Mouse (Mus musculus) midbrain, embryonic 13.5 days (tissue): ENCODE measurements around the gene Olfr305. TPM values are rescaled to one million over a fixed set of nuclear protein-coding genes. Genes with fewer than 3 reads are reported as not detected.
"Not testable (repeated sequence)": the region's sequence is repeated elsewhere in the genome, so short reads cannot be mapped to it uniquely, and the experiment has no call there.

Experiments used
- ATAC-seq: fragments of 200-750 bp; cut with Nextera tagmentation; 2 replicates; pipeline ENCODE4 v1.8.0; 2017; ENCODE audit warnings: mild to moderate bottlenecking, moderate TSS enrichment, moderate library complexity
- H3K27ac ChIP-seq: fragments of 300-500 bp; sonication (generic); 2 replicates; pipeline ENCODE4 v1.5.1; 2015; ENCODE audit warnings: inconsistent platforms, mild to moderate bottlenecking, moderate library complexity
- H3K27me3 ChIP-seq: fragments of 300-500 bp; sonication (generic); 2 replicates; pipeline ENCODE4 v1.6.1; 2015; ENCODE audit warnings: mild to moderate bottlenecking, inconsistent platforms
- H3K36me3 ChIP-seq: fragments of 300-500 bp; sonication (generic); 2 replicates; pipeline ENCODE4 v1.6.1; 2015; ENCODE audit warnings: mild to moderate bottlenecking, inconsistent platforms
- H3K4me1 ChIP-seq: fragments of 300-500 bp; sonication (generic); replicated peaks from 2 replicates; pipeline ENCODE4 v1.6.1; 2015; ENCODE audit warnings: inconsistent platforms
- H3K4me2 ChIP-seq: fragments of 300-500 bp; sonication (generic); replicated peaks from 2 replicates; pipeline ENCODE4 v1.6.1; 2015; ENCODE audit warnings: moderate library complexity, mild to moderate bottlenecking, inconsistent platforms
- H3K4me3 ChIP-seq: fragments of 300-500 bp; sonication (generic); replicated peaks from 2 replicates; pipeline ENCODE4 v1.5.1; 2015; ENCODE audit warnings: mild to moderate bottlenecking, inconsistent platforms
- H3K9ac ChIP-seq: fragments of 300-500 bp; sonication (generic); replicated peaks from 2 replicates; pipeline ENCODE4 v1.6.1; 2015; ENCODE audit warnings: mild to moderate bottlenecking, inconsistent platforms
- H3K9me3 ChIP-seq: fragments of 300-500 bp; sonication (generic); 2 replicates; pipeline ENCODE4 v1.6.1; 2016; ENCODE audit warnings: mild to moderate bottlenecking, inconsistent platforms
- WGBS: fragments of 180-500 bp; shearing (Covaris S2); methylation state at CpG from one replicate; pipeline ENCODE4 v1.1.7; 2015; 5-methylcytosine and 5-hydroxymethylcytosine counted together
- polyA plus RNA-seq: library from polyadenylated mRNA; unstranded; fragments of >200 nt; fragmentation: Nextera tagmentation; extraction: Ambion mirVana; gene quantifications from 2 replicates; pipeline ENCODE4 v1.2.1, GENCODE M21; 2015

Olfr305 gene
- not detected in 2 replicates for polyA plus RNA-seq

DNA sequence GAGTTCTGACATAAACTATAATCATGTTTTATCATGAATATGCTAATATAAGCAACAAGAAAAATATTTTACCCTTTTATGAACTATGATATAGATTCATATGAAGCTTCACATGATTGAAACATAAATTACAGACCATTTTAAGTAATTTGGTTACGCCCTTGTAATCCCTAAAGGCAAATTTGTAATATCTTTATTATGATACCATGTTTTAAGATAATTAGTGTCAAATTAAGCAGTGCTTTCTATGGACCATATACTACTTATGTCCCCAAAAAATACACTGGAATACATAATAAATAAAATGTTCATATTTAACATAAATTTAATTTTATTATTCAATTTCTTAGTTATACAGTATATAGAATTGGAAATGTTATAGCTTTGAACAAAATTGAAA lies at the start of gene Olfr305:
Gene Olfr305, minus strand, starts transcription at position 101 of the 400 bp plus-strand sequence.
- no peak for ATAC-seq
- Histone ChIP-seq H3K4me1 (no peaks in the 10 kb centered on the region), H3K9ac (no peak within 1 kb of the TSS), H3K9me3 (no peaks in the 10 kb centered on the region), H3K27me3 (no peaks in the 10 kb centered on the region), H3K4me3 (no peak within 1 kb of the TSS), H3K36me3 (no peaks in the 10 kb centered on the region), H3K27ac (no peak within 1 kb of the TSS), H3K4me2 (no peak within 1 kb of the TSS)
- 85% methylated on average over 1 of the region's 1 CpGs for WGBS

DNA sequence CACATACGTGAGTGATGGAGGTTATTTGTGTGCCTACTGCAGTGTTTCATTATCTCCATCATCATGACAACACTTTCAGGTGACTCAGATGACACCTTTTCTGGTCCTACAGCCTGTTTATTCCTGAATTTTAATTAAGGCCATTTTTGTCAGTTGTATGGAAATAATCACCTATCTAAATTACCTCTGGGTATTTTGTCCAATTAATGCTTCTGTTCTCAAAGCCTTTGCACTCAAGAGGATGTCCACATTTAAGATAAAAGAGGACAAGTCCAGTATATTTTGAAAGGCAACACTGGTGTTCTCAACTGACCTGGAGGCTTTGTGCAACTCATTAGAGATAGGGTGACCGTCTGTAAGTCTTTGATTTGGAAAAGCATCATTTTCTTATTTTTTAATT lies 36.8 kb upstream of the Olfr305 start, which contains the start of gene Olfr301:
Gene Olfr301, plus strand, starts transcription at position 301 of the 400 bp plus-strand sequence.
- Histone ChIP-seq H3K27ac (no peak within 1 kb of the TSS), H3K4me1 (no peaks in the 10 kb centered on the region), H3K27me3 (no peaks in the 10 kb centered on the region), H3K4me2 (no peak within 1 kb of the TSS), H3K4me3 (no peak within 1 kb of the TSS), H3K9ac (no peak within 1 kb of the TSS), H3K36me3 (no peaks in the 10 kb centered on the region), H3K9me3 (no peaks in the 10 kb centered on the region)
- no peak for ATAC-seq
- 82% methylated on average over 2 of the region's 2 CpGs for WGBS

DNA sequence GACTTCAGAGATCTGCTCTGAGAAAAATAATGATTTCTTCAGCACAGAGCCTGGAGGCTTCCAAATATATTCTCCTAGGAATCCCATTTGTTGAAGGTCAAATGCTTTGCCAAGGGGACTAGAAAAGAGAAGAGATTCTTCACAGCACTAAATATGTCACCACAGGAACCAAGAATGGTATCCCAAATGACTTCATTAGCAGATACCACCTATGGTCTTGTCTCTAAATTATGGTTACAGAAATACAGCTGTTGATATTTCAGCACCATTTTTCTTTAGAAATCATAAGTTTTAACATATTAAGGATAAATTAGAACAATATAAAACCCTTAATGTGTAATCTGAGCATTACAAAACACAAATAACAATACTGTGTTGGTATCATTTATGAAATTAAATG lies 31.0 kb upstream of the Olfr305 start, which contains the start of gene Olfr303:
Gene Olfr303, minus strand, starts transcription at position 101 of the 400 bp plus-strand sequence.
- no peaks in the 10 kb centered on the region for H3K9me3 ChIP-seq
- no peak within 1 kb of the TSS for H3K27ac ChIP-seq
- no peak for ATAC-seq
- no peaks in the 10 kb centered on the region for H3K27me3 ChIP-seq
- no peak within 1 kb of the TSS for H3K4me3 ChIP-seq
- no peak within 1 kb of the TSS for H3K9ac ChIP-seq
- no peaks in the 10 kb centered on the region for H3K36me3 ChIP-seq
- no peak within 1 kb of the TSS for H3K4me2 ChIP-seq
- no peaks in the 10 kb centered on the region for H3K4me1 ChIP-seq

DNA sequence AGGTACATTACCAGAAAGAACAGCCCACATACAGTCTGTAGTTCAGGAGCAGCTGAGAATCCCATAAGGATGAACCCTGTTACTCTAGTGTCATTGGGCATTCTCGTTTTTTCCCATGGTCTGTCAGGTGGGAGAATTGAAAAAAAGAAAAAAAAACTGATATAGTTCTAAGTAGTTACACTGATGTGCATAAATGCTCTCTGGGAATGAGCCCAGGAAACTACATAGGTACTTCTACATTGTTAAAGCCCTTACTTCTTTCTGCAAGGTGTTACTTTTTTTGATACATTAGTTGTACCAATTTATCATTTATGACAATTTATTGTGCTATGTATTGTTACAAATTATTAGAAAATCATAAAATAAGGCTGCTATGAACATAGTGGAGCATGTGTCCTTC lies 19.8 kb upstream of the Olfr305 start, which contains the start of gene Olfr304:
Gene Olfr304, minus strand, starts transcription at position 101 of the 400 bp plus-strand sequence.
- no peaks in the 10 kb centered on the region for H3K27me3 ChIP-seq
- WGBS = 71% methylated on average over 1 of the region's 1 CpGs
- H3K36me3 ChIP-seq = no peaks in the 10 kb centered on the region
- H3K9me3 ChIP-seq = no peaks in the 10 kb centered on the region
- ATAC-seq = no peak
- no peak within 1 kb of the TSS for H3K4me3 ChIP-seq
- H3K4me1 ChIP-seq = no peaks in the 10 kb centered on the region
- H3K9ac ChIP-seq = no peak within 1 kb of the TSS
- no peak within 1 kb of the TSS for H3K4me2 ChIP-seq
- no peak within 1 kb of the TSS for H3K27ac ChIP-seq

DNA sequence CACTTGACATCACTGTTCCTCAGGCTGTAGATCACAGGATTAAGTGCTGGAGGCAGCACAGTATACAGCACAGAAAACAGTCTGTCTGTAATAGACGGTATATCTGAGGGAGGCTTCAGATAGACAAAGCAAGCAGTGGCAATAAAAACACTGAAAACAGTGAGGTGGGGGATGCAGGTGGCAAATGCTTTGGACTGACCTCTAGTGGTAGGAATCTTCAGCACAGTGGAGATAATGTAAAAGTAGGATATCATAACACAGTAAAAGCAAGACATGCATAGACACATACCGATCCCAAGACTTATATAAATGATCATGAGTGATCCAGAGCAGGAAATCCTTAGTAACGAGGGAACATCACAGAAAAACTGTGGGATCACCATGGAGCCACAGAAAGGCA lies 19.0 kb upstream of the Olfr305 start:
- no peak overlapping the region for H3K9ac ChIP-seq
- no peak overlapping the region for H3K4me3 ChIP-seq
- WGBS = 76% methylated on average over 3 of the region's 3 CpGs
- H3K27me3 ChIP-seq = no peaks in the 10 kb centered on the region
- no peak overlapping the region for H3K4me2 ChIP-seq
- no peak overlapping the region for H3K27ac ChIP-seq
- no peaks in the 10 kb centered on the region for H3K9me3 ChIP-seq
- no peaks in the 10 kb centered on the region for H3K36me3 ChIP-seq
- H3K4me1 ChIP-seq = no peaks in the 10 kb centered on the region
- ATAC-seq = no peak

DNA sequence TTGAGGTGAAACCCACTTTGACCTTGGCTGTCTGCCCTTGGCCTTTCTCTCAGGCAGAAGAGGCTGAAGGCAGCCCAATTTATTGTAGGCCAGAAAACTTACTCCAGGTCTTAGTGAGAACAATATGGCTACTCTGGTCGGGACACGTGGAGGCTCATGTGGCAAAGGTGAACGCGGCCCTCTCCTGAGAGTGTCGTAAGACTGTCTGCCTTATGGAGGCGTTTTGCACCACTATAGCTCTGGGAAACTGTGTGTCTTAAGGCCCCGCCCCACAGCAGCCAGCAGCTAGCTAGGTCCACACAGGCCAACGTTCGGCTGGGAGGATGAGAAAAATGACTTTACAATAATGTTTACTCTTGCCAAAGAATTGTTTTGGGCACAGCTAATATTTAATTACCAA lies 20.4 kb downstream of the Olfr305 start:
- 89% methylated on average over 9 of the region's 9 CpGs for WGBS
- H3K9me3 ChIP-seq, H3K4me1 ChIP-seq, ATAC-seq, H3K9ac ChIP-seq, H3K27ac ChIP-seq, H3K36me3 ChIP-seq, H3K4me3 ChIP-seq, H3K4me2 ChIP-seq, H3K27me3 ChIP-seq: not testable (repeated sequence)

DNA sequence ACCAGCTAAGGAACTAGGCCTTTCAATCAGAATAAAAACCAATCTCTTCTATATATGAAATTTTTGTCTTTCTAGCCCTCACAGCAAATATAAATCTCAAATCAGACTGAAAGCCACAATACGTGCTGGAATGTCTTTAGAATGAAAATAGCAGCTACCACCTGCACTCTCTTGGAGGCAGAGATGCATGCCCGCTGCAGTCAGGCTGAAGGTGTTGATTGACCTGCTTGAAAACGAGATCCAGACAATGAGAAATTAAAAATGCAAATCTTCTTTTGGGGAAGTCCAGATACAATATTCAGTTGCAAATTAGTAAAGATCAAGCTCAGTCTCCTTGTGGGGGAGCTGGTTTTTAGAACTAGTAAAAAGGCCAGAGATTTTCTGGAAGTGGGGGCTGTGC lies 22.5 kb downstream of the Olfr305 start:
- Histone ChIP-seq H3K9me3 (no peaks in the 10 kb centered on the region), H3K4me2 (no peak overlapping the region), H3K27me3 (no peaks in the 10 kb centered on the region), H3K4me1 (no peaks in the 10 kb centered on the region), H3K27ac (no peak overlapping the region), H3K9ac (no peak overlapping the region), H3K36me3 (no peaks in the 10 kb centered on the region), H3K4me3 (no peak overlapping the region)
- WGBS = 77% methylated on average over 3 of the region's 3 CpGs
- ATAC-seq = no peak

DNA sequence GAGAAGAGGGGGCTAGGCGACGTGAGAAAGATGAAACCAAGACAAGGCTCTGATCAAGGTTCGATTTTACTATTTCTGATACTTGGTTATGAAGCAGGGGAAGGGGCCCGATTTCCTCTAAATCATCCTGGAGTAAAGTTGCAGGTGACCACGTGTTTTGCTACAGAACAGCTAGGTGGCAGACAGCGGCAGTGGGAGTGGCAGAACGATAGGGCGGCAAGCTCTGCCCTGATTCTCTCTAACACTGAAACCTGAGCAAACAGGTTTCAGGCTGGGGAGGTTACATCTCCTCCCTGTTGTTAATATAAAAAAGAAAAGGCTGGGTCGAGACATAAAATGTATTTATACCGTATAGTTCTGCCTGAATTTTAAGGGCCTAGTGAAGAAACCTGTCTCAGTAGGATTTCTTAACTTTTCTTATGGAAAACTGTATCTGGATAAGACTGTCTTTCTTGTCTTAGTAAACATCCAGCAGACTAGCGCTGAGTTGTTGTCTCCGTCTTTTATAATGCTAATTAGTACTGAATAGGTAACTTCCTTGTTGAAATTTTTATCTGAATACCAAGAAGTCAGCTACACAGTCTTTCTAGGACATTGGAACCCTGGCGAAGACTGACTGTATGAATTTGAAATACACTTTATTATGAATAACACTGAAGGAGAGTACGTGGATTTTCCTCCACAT lies 23.7 kb downstream of the Olfr305 start:
- no peaks in the 10 kb centered on the region for H3K27me3 ChIP-seq
- WGBS = 84% methylated on average over 14 of the region's 14 CpGs
- H3K36me3 ChIP-seq = no peaks in the 10 kb centered on the region
- ATAC-seq = no peak
- H3K27ac ChIP-seq = no peak overlapping the region
- H3K4me3 ChIP-seq = no peak overlapping the region
- no peaks in the 10 kb centered on the region for H3K4me1 ChIP-seq
- H3K9me3 ChIP-seq = no peaks in the 10 kb centered on the region
- no peak overlapping the region for H3K4me2 ChIP-seq
- no peak overlapping the region for H3K9ac ChIP-seq

DNA sequence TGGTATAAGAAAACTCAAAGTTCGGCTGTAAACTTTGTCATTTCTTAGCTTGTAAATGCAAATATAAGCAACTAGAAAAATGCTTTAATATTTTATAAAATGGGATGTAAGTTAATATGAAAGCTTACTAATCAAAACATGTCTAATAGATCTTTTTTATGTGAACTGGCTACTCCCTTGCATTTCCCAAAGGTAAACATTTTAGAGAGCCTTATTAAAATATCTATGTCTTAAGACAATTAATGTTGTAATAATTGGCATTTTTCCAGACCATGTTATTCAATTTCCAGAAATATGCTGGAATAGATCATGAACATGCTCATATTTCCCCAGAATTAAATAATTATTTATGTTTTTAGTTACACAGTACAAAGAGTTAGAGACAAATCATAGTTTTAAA lies 29.2 kb downstream of the Olfr305 start, which contains the start of gene Olfr307:
Gene Olfr307, minus strand, starts transcription at position 101 of the 400 bp plus-strand sequence.
- Histone ChIP-seq H3K27ac (no peak within 1 kb of the TSS), H3K4me3 (no peak within 1 kb of the TSS), H3K4me1 (no peaks in the 10 kb centered on the region), H3K27me3 (no peaks in the 10 kb centered on the region), H3K9ac (no peak within 1 kb of the TSS), H3K36me3 (no peaks in the 10 kb centered on the region), H3K9me3 (no peaks in the 10 kb centered on the region), H3K4me2 (no peak within 1 kb of the TSS)
- ATAC-seq = no peak
- WGBS = 78% methylated on average over 1 of the region's 1 CpGs

DNA sequence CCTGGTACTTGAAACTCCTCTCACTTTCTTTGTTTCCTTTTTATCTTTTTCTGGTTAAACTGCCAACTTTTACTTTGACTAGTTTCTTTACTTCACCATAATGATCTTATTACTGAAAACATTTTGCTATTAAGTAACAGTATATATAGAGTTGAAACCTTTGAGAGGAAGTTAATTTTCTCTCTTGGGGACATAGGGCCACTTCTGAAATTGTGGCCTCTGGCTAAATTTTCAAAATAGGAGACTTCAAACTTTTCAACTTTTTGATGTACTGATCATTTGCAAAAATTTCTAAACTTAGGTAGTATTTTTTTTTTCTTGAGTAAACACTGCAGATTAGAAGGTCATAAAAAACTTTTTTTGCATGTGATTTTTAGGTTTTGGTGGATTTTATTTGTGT lies 41.2 kb downstream of the Olfr305 start, which contains the start of gene Olfr308:
Gene Olfr308, minus strand, starts transcription at position 101 of the 400 bp plus-strand sequence.
- Histone ChIP-seq H3K27ac (no peak within 1 kb of the TSS), H3K4me3 (no peak within 1 kb of the TSS), H3K9me3 (no peaks in the 10 kb centered on the region), H3K4me2 (no peak within 1 kb of the TSS), H3K9ac (no peak within 1 kb of the TSS), H3K27me3 (no peaks in the 10 kb centered on the region), H3K4me1 (no peaks in the 10 kb centered on the region), H3K36me3 (no peaks in the 10 kb centered on the region)
- no peak for ATAC-seq

DNA sequence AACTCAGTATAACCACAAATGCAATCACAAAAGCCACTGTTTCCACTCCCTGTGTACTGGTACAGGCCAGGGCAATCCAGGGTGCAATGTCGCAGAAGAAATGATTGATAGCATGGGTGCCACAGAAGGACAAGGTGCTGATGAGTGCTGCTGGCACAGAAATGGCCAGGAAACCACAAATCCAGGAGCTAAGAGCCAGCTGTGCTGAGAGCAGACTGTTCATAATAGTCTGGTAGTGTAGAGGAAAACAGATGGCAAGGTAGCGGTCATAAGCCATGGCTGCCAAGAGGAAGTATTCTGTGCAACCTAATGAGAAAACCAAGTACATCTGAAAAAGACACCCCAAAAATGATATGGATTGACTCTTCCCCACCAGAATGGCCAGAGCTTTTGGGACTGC lies 45.4 kb downstream of the Olfr305 start:
- ATAC-seq = no peak
- Histone ChIP-seq H3K9ac (no peak overlapping the region), H3K27me3 (no peaks in the 10 kb centered on the region), H3K27ac (no peak overlapping the region), H3K4me1 (no peaks in the 10 kb centered on the region), H3K4me2 (no peak overlapping the region), H3K9me3 (no peaks in the 10 kb centered on the region), H3K4me3 (no peak overlapping the region), H3K36me3 (no peaks in the 10 kb centered on the region)
- 95% methylated on average over 2 of the region's 2 CpGs for WGBS

DNA sequence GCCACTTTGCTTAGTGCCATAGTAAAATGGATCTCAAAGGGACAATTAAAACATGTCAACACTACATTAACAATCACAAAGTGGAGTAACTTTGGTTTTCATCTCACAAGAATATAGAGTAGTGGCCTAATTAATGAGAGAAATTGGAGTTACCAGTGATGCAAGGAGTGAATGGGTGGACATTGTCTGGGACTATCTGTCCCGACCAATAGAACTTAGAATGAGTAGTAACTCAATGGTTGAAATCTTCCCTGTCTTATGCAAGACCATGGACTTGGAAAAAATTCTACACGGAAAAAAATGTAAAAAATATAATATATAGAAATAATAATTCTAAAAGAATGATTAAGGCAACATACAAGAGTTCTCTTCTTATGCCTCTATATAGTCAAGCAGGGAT lies 53.1 kb downstream of the Olfr305 start, which contains the start of gene Olfr309:
Gene Olfr309, minus strand, starts transcription at position 101 of the 400 bp plus-strand sequence.
- Histone ChIP-seq H3K27ac (no peak within 1 kb of the TSS), H3K4me3 (no peak within 1 kb of the TSS), H3K4me2 (no peak within 1 kb of the TSS), H3K36me3 (no peaks in the 10 kb centered on the region), H3K27me3 (no peaks in the 10 kb centered on the region), H3K4me1 (no peaks in the 10 kb centered on the region), H3K9ac (no peak within 1 kb of the TSS), H3K9me3 (no peaks in the 10 kb centered on the region)
- ATAC-seq = no peak
- WGBS = 83% methylated on average over 2 of the region's 2 CpGs
